Mouse (Mus musculus) right cerebral cortex, postnatal 4 days (tissue): ENCODE data around the gene Hist1h2bb.
"Not testable (repeated sequence)": the region's sequence is repeated elsewhere in the genome, so short reads cannot be mapped to it uniquely, and the experiment has no call there.

Source experiments
- DNase-seq: peaks from one replicate; pipeline ENCODE4 v3.0.0-alpha.2; 2022

Hist1h2bb gene

GRCm38 (mm10) chr13:23746201-23747080 is at the start of gene Hist1h2bb:
Gene Hist1h2bb (plus strand): TSS chr13:23746734.
- peak; percentile 51 for DNase-seq

DNA sequence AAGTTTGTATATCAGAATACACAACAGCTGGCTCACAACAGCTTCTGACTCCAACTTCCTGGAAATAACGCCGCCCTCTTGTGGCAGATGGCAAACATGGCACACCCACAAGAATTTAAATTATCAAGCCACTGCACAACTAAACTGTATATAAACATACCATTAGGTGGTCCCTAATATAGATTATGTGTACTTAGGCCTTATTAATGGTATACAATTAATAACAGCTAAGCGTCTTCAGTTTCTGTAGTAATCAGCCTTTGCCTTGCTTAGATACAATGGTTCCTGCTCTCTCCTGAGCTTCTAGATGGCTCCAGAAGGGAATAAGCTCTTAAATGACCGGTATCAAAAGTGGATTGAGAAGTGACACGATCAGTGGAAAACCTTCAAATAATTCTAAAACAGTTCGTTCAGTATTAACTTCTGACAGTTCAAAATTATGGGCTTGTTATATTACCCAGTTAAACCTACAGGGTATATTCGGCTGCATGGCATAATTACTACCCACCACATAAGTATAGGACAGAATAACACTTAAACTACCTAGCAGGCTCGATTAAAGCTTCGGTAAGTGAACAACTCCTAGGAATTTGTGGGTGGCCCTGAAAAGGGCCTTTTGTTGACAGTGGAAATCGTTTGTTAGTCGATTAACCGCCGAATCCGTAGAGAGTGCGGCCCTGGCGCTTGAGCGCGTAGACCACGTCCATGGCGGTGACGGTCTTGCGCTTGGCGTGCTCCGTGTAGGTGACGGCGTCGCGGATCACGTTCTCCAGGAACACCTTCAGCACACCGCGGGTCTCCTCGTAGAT is 48.8 kb upstream of the Hist1h2bb start:
- peak; percentile 46 for DNase-seq

DNA sequence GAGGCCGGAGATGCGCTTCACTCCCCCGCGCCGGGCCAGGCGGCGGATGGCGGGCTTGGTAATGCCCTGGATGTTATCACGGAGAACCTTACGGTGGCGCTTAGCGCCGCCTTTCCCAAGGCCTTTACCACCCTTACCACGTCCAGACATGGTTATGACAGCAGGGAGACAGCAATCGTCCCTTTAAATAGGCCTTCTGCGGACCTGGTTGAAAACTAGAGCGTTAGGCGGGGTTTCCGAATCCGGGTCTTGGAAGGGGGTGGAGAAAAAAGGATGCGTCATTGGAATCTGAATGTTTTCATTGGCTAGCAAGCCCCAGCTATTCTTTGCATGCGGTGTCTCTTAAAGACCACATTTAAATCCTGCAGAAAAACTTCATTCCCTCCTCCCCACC is 48.2 kb upstream of the Hist1h2bb start, which contains the start of gene Hist1h4c:
Hist1h4c (minus strand) TSS at position 155 of the 394 bp plus-strand sequence.
- DNase-seq: peak; percentile 93

GRCm38 (mm10) chr13:23698996-23699395 is 47.5 kb upstream of the Hist1h2bb start:
- no peak for DNase-seq

- no peak for DNase-seq
Measured at GRCm38 (mm10) chr13:23699767-23700166, 46.8 kb upstream of the Hist1h2bb start.

- DNase-seq: peak; percentile 34
Measured at GRCm38 (mm10) chr13:23700786-23701520, 45.6 kb upstream of the Hist1h2bb start.

DNA sequence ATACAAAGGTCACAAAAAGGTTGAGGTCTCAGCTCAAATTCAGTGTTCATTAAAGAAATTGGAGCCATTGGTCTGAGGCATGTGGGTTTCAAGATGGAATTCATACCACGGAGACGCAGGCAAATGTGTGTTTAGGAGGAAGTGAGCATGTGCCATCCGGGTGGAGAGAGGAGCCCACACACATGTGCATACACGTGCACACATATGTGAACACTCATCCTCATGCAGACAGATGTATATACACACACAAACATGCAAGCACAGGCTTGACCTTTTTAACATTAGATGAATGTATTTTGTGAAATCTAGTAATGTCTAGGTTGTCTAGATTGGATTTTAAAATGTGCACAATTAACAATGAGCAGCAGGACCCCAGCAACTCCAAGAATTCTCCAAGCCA is 44.3 kb upstream of the Hist1h2bb start:
- no peak for DNase-seq

- DNase-seq: not testable (repeated sequence)
Measured at GRCm38 (mm10) chr13:23702801-23703200, 43.7 kb upstream of the Hist1h2bb start.

- no peak for DNase-seq
Measured at GRCm38 (mm10) chr13:23705751-23706356, 40.7 kb upstream of the Hist1h2bb start.

DNA sequence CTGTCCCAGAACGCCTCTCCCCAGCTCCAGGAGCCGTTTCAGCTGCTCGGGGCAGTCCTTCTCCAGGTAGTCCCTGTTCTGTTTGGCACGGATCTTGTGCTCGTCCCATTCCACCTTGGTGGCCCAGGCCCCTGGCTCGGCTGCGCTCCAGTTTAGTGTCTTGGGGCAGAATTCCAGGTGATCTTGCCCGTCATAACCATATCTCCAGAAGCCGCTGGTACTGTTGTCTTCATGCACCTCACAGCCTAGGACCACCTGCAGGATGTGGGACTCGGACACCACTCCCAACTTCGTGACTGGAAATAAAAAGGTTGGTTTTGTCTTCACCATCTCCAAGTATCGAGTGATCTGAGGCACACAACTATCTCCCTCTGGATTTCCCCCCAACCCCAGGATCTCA is 39.8 kb upstream of the Hist1h2bb start:
- DNase-seq: no peak

DNA sequence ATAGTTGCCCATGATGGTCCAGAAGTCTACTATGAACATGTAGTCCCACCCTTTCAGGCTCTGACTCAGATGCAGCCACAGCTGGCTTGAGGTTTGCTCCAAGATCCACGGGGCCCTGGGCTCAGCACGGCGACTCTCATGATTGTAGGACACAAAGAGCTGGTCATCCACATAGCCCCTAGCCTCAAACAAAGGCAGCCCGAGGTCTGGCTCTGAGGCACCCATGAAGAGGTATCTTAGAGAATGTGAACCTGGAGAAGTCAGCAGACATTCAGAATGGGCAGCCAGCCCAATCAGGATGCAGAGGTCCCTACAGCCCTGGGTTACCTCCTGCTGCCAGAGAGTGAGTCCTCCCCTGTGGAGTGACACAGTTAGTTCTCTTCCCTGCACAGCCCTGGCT is 38.5 kb upstream of the Hist1h2bb start:
- DNase-seq: no peak

DNA sequence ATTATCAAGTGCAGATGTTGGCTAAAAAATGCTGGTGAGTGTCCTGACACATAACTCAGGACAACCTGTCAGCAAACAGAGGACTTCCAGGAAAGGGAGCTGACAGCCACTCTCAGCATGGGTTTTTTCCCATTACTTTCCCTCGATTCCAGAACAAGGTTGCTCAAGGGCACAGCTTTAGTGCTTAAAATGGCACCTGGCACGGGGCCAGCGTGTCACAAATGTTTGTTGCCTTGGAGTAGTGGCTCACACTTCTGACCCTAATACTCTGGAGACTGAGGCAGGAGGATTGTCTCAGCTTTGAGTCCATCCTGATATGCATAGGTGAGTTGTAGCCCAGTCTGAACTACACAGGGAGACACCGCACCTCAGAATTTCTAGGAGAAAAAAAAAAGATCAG is 37.9 kb upstream of the Hist1h2bb start:
- DNase-seq: no peak

GRCm38 (mm10) chr13:23709714-23710373 is 36.7 kb upstream of the Hist1h2bb start:
- DNase-seq: no peak

DNA sequence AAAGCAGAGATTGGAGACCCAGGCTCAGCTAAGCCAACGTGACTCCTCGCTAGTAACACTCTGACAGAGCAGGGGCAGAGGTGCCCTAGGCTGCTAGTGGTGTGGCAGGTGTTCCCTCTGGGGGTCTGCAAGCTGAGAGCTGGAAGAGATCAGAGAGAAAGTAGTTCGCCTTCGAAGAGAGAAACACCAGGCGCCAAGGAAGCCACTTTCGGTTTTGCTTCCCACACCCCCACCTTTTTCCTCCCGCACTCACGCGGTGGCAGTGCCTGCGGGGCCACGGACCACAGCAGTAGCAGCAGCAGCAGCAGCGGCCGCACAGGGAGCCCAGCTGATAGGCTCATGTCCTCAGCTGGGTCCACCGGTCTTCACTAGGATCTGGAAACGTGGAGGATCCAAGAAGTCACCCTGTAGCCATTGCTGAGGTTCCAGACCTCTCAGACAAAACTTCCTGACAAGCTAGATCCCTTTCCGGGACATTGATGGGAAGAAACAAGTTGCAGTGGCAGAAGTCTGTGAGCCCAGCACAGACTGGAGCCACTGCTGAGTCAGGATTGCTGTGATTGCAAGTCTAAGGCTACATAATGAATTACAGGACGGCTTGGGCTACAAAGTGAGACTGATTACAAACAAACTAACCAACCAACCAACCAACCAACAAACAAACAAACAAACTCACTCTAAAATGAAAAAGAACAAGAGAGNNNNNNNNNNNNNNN is 36.0 kb upstream of the Hist1h2bb start, which contains the start of gene Hfe:
Hfe (minus strand) TSS at position 481 of the 716 bp plus-strand sequence.
- DNase-seq: no peak

GRCm38 (mm10) chr13:23716261-23717042 is 30.1 kb upstream of the Hist1h2bb start:
- DNase-seq: no peak

GRCm38 (mm10) chr13:23717176-23717575 is 29.4 kb upstream of the Hist1h2bb start:
- DNase-seq: no peak

DNA sequence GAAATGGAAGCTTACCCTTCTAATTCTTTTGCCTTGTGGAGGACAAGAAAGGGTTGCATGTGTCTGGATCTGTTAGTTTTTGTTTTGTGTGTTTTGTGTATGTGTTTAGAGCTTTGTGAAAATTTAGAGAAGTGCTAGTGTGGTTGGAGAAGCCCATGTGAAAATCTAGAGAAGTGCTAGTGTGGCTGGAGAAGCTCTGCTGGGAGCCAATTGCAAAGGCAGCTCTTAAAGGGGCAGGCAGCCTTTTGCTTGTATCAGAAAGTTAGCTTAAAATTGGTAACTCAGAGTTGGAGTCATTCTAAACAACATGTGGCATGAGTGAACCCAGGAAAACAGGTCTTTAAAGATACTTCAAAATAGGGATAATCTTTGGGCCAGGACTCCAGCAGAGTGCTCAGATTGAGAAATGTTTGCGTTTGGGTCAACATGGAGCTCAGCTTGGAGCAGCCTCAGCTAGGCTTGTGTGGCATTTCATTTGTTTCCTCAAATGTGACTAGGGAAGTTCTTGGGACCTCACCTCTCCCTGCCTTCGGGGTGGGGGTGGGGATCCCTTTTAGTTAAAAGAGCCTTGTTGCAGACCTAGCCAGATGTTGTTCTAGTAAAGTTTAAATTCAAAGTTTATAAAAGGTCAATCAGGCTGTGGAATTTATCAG is 28.8 kb upstream of the Hist1h2bb start:
- not testable (repeated sequence) for DNase-seq

DNA sequence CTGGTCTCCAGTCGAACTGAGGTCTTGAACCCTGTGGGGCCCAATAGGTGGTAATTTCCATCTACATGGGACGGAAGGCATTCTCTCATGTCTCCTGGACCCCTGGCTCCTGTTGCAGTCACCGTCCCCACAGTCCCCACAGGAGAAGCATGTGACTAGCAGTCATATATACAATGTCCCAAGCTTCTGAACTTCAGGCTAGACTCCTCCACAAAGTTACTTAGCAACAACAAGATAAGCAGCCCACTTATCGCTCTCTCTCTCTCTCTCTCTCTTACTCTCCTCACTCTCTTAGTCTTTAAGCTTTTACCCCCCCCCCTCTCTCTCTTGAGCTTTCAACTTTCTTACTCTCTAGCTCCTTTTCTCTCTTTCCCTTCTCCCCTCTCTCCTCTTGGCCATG is 22.3 kb upstream of the Hist1h2bb start:
- DNase-seq: no peak

GRCm38 (mm10) chr13:23725213-23725612 is 21.3 kb upstream of the Hist1h2bb start:
- DNase-seq: no peak
